Mouse (Mus musculus) frontal cortex, adult (tissue): ENCODE measurements around the gene Fbp2.

ENCODE experiments used
- ATAC-seq: cut with Nextera tagmentation; 2 replicates; pipeline ENCODE4 v1.9.2; 2017; ENCODE audit warnings: mild to moderate bottlenecking, moderate library complexity, mixed read lengths; ENCODE audit not compliant: low TSS enrichment

Fbp2 gene

GRCm38 (mm10) chr13:62857941-62858915 lies at the start of gene Fbp2:
TSS of gene Fbp2 (minus strand) at chr13:62858422.
- ATAC-seq: no peak

- no peak; the same call in 1 of the 2 replicates for ATAC-seq
Measured at GRCm38 (mm10) chr13:62907527-62908162, 49.4 kb upstream of the Fbp2 start.

- ATAC-seq: no peak
Measured at GRCm38 (mm10) chr13:62901139-62901538, 42.9 kb upstream of the Fbp2 start.

GRCm38 (mm10) chr13:62897927-62898646 lies 39.9 kb upstream of the Fbp2 start:
- peak; percentile 79 for ATAC-seq

- ATAC-seq: no peak
Measured at GRCm38 (mm10) chr13:62893044-62893842, 35.0 kb upstream of the Fbp2 start.

GRCm38 (mm10) chr13:62889311-62889710 lies 31.1 kb upstream of the Fbp2 start:
- no peak for ATAC-seq

GRCm38 (mm10) chr13:62887712-62888441 lies 29.7 kb upstream of the Fbp2 start, which contains the start of gene Fbp1:
TSS of gene Fbp1 (minus strand) at chr13:62888282.
- ATAC-seq: no peak

GRCm38 (mm10) chr13:62884536-62884935 lies 26.3 kb upstream of the Fbp2 start:
- no peak for ATAC-seq

GRCm38 (mm10) chr13:62883925-62884324 lies 25.7 kb upstream of the Fbp2 start:
- ATAC-seq: no peak

- ATAC-seq: no peak
Measured at GRCm38 (mm10) chr13:62883436-62883835, 25.2 kb upstream of the Fbp2 start.

- ATAC-seq: no peak
Measured at GRCm38 (mm10) chr13:62882856-62883255, 24.6 kb upstream of the Fbp2 start.

GRCm38 (mm10) chr13:62881336-62881735 lies 23.1 kb upstream of the Fbp2 start:
- ATAC-seq: no peak

- ATAC-seq: no peak
Measured at GRCm38 (mm10) chr13:62879831-62880615, 21.8 kb upstream of the Fbp2 start.

- ATAC-seq: no peak
Measured at GRCm38 (mm10) chr13:62879411-62879810, 21.2 kb upstream of the Fbp2 start.

GRCm38 (mm10) chr13:62877247-62877646 lies 19.0 kb upstream of the Fbp2 start:
- ATAC-seq: no peak

GRCm38 (mm10) chr13:62876111-62876510 lies 17.9 kb upstream of the Fbp2 start:
- ATAC-seq: no peak

- no peak for ATAC-seq
Measured at GRCm38 (mm10) chr13:62872252-62872651, 14.0 kb upstream of the Fbp2 start.

GRCm38 (mm10) chr13:62870605-62871004 lies 12.4 kb upstream of the Fbp2 start:
- no peak for ATAC-seq

GRCm38 (mm10) chr13:62866817-62867216 lies 8.6 kb upstream of the Fbp2 start:
- ATAC-seq: no peak
